Mouse (Mus musculus): ENCODE data around the gene Tubgcp3. TPM values are rescaled to one million over a fixed set of nuclear protein-coding genes. Genes with fewer than 3 reads are reported as not detected.
"Not testable (repeated sequence)": the region's sequence is repeated elsewhere in the genome, so short reads cannot be mapped to it uniquely, and the experiment has no call there.

Gene Tubgcp3
- polyA plus RNA-seq, 1 experiment from 2014 or later, result 42.9 TPM

GRCm38 (mm10) chr8:12625890-12626289 is 46.2 kb downstream of the Tubgcp3 start:
- Histone ChIP-seq H3K4me1 (ENCODE audit: control insufficient read depth, insufficient read depth, low read length) (0 out of 2 replicates have a peak, but pooled peaks cover 10% of the 10 kb centered on the region), H3K4me2 (ENCODE audit: low read depth, low read length) (no peak overlapping the region), H3K27me3 (ENCODE audit: control insufficient read depth, insufficient read depth, low read length) (no peaks in the 10 kb centered on the region), H3K4me3 (ENCODE audit: low read depth, low read length) (no peak overlapping the region), H3K9me3 (ENCODE audit: control insufficient read depth, low read length) (no peaks in the 10 kb centered on the region), H3K27ac (ENCODE audit: low read depth, low read length) (0 out of 2 replicates have a peak overlapping the region, but pooled peaks have one; percentile 10), H3K9ac (replicated peaks; ENCODE audit: low read depth, low read length) (no peak overlapping the region), H3K36me3 (ENCODE audit: control insufficient read depth, insufficient read depth, low read length) (peaks cover 8% of the 10 kb centered on the region)
- no peak; the same call in 1 of the 2 replicates for ATAC-seq (ENCODE audit: low read depth)
- WGBS, result 42% methylated on average over 5 of the region's 5 CpGs

GRCm38 (mm10) chr8:12621550-12622222 is 50.4 kb downstream of the Tubgcp3 start:
- H3K4me1 ChIP-seq (ENCODE audit: control insufficient read depth, insufficient read depth, low read length), result 0 out of 2 replicates have a peak, but pooled peaks cover 10% of the 10 kb centered on the region
- no peak overlapping the region for H3K4me3 ChIP-seq (ENCODE audit: low read depth, low read length)
- ATAC-seq (ENCODE audit: low read depth), result no peak
- H3K4me2 ChIP-seq (ENCODE audit: low read depth, low read length), result no peak overlapping the region
- H3K9ac ChIP-seq (replicated peaks; ENCODE audit: low read depth, low read length), result no peak overlapping the region
- WGBS, result 91% methylated on average over 18 of the region's 18 CpGs
- H3K27me3 ChIP-seq (ENCODE audit: control insufficient read depth, insufficient read depth, low read length), result no peaks in the 10 kb centered on the region
- H3K36me3 ChIP-seq (ENCODE audit: control insufficient read depth, insufficient read depth, low read length), result peaks cover 17% of the 10 kb centered on the region
- H3K9me3 ChIP-seq (ENCODE audit: control insufficient read depth, low read length), result no peaks in the 10 kb centered on the region
- no peak overlapping the region for H3K27ac ChIP-seq (ENCODE audit: low read depth, low read length)

GRCm38 (mm10) chr8:12617369-12617768 is 54.7 kb downstream of the Tubgcp3 start:
- not testable (repeated sequence) for H3K27me3 ChIP-seq (ENCODE audit: control insufficient read depth, insufficient read depth, low read length); H3K27ac ChIP-seq (ENCODE audit: low read depth, low read length); H3K4me2 ChIP-seq (ENCODE audit: low read depth, low read length); H3K9ac ChIP-seq (replicated peaks; ENCODE audit: low read depth, low read length); H3K4me1 ChIP-seq (ENCODE audit: control insufficient read depth, insufficient read depth, low read length); ATAC-seq (ENCODE audit: low read depth); H3K9me3 ChIP-seq (ENCODE audit: control insufficient read depth, low read length); H3K4me3 ChIP-seq (ENCODE audit: low read depth, low read length)
- peaks cover 20% of the 10 kb centered on the region for H3K36me3 ChIP-seq (ENCODE audit: control insufficient read depth, insufficient read depth, low read length)
- WGBS, result 94% methylated on average over 3 of the region's 3 CpGs

GRCm38 (mm10) chr8:12613201-12613600 is 58.8 kb downstream of the Tubgcp3 start:
- H3K9me3 ChIP-seq (ENCODE audit: control insufficient read depth, low read length), result no peaks in the 10 kb centered on the region
- H3K27me3 ChIP-seq (ENCODE audit: control insufficient read depth, insufficient read depth, low read length), result no peaks in the 10 kb centered on the region
- no peaks in the 10 kb centered on the region for H3K4me1 ChIP-seq (ENCODE audit: control insufficient read depth, insufficient read depth, low read length)
- no peak overlapping the region for H3K4me3 ChIP-seq (ENCODE audit: low read depth, low read length)
- ATAC-seq (ENCODE audit: low read depth), result no peak
- no peak overlapping the region for H3K27ac ChIP-seq (ENCODE audit: low read depth, low read length)
- H3K36me3 ChIP-seq (ENCODE audit: control insufficient read depth, insufficient read depth, low read length), result peaks cover 7% of the 10 kb centered on the region; the same call in 1 of the 2 replicates
- H3K4me2 ChIP-seq (ENCODE audit: low read depth, low read length), result no peak overlapping the region
- 69% methylated on average over 7 of the region's 7 CpGs for WGBS
- no peak overlapping the region for H3K9ac ChIP-seq (replicated peaks; ENCODE audit: low read depth, low read length)

- 64% methylated on average over 12 of the region's 12 CpGs for WGBS
- H3K9ac ChIP-seq (replicated peaks; ENCODE audit: low read depth, low read length), result no peak overlapping the region
- no peaks in the 10 kb centered on the region for H3K4me1 ChIP-seq (ENCODE audit: control insufficient read depth, insufficient read depth, low read length)
- H3K27ac ChIP-seq (ENCODE audit: low read depth, low read length), result no peak overlapping the region
- H3K9me3 ChIP-seq (ENCODE audit: control insufficient read depth, low read length), result no peaks in the 10 kb centered on the region
- no peak for ATAC-seq (ENCODE audit: low read depth)
- no peak overlapping the region for H3K4me3 ChIP-seq (ENCODE audit: low read depth, low read length)
- H3K4me2 ChIP-seq (ENCODE audit: low read depth, low read length), result no peak overlapping the region
- H3K36me3 ChIP-seq (ENCODE audit: control insufficient read depth, insufficient read depth, low read length), result no peaks in the 10 kb centered on the region; the same call in 1 of the 2 replicates
- H3K27me3 ChIP-seq (ENCODE audit: control insufficient read depth, insufficient read depth, low read length), result no peaks in the 10 kb centered on the region
Measured at GRCm38 (mm10) chr8:12609752-12610449, 62.1 kb downstream of the Tubgcp3 start.

- Histone ChIP-seq H3K27me3 (ENCODE audit: control insufficient read depth, insufficient read depth, low read length) (no peaks in the 10 kb centered on the region; the same call in 1 of the 2 replicates), H3K36me3 (ENCODE audit: control insufficient read depth, insufficient read depth, low read length) (no peaks in the 10 kb centered on the region), H3K9me3 (ENCODE audit: control insufficient read depth, low read length) (no peaks in the 10 kb centered on the region), H3K27ac (ENCODE audit: low read depth, low read length) (no peak overlapping the region), H3K4me1 (ENCODE audit: control insufficient read depth, insufficient read depth, low read length) (no peaks in the 10 kb centered on the region), H3K9ac (replicated peaks; ENCODE audit: low read depth, low read length) (no peak overlapping the region), H3K4me2 (ENCODE audit: low read depth, low read length) (no peak overlapping the region), H3K4me3 (ENCODE audit: low read depth, low read length) (no peak overlapping the region)
- ATAC-seq (ENCODE audit: low read depth), result no peak
- 84% methylated on average over 10 of the region's 10 CpGs for WGBS
Measured at GRCm38 (mm10) chr8:12608810-12609209, 63.2 kb downstream of the Tubgcp3 start.

- no peaks in the 10 kb centered on the region; the same call in 1 of the 2 replicates for H3K27me3 ChIP-seq (ENCODE audit: control insufficient read depth, insufficient read depth, low read length)
- no peak overlapping the region for H3K4me3 ChIP-seq (ENCODE audit: low read depth, low read length)
- H3K36me3 ChIP-seq (ENCODE audit: control insufficient read depth, insufficient read depth, low read length), result no peaks in the 10 kb centered on the region
- no peaks in the 10 kb centered on the region for H3K4me1 ChIP-seq (ENCODE audit: control insufficient read depth, insufficient read depth, low read length)
- H3K9ac ChIP-seq (replicated peaks; ENCODE audit: low read depth, low read length), result no peak overlapping the region
- H3K27ac ChIP-seq (ENCODE audit: low read depth, low read length), result no peak overlapping the region
- 26% methylated on average over 6 of the region's 6 CpGs for WGBS
- H3K9me3 ChIP-seq (ENCODE audit: control insufficient read depth, low read length), result no peaks in the 10 kb centered on the region
- H3K4me2 ChIP-seq (ENCODE audit: low read depth, low read length), result no peak overlapping the region
- ATAC-seq (ENCODE audit: low read depth), result peak; percentile 74
Measured at GRCm38 (mm10) chr8:12607223-12607622, 64.8 kb downstream of the Tubgcp3 start.

- Histone ChIP-seq H3K27me3 (ENCODE audit: control insufficient read depth, insufficient read depth, low read length) (no peaks in the 10 kb centered on the region), H3K36me3 (ENCODE audit: control insufficient read depth, insufficient read depth, low read length) (no peaks in the 10 kb centered on the region)
- no peak for ATAC-seq (ENCODE audit: low read depth)
Measured at GRCm38 (mm10) chr8:12583785-12584184, 88.3 kb downstream of the Tubgcp3 start.

GRCm38 (mm10) chr8:12579339-12579999 is 92.6 kb downstream of the Tubgcp3 start:
- not testable (repeated sequence) for H3K27me3 ChIP-seq (ENCODE audit: control insufficient read depth, insufficient read depth, low read length); H3K36me3 ChIP-seq (ENCODE audit: control insufficient read depth, insufficient read depth, low read length); ATAC-seq (ENCODE audit: low read depth); H3K4me3 ChIP-seq (ENCODE audit: low read depth, low read length); H3K27ac ChIP-seq (ENCODE audit: low read depth, low read length); H3K9me3 ChIP-seq (ENCODE audit: control insufficient read depth, low read length); H3K4me2 ChIP-seq (ENCODE audit: low read depth, low read length); H3K4me1 ChIP-seq (ENCODE audit: control insufficient read depth, insufficient read depth, low read length); H3K9ac ChIP-seq (replicated peaks; ENCODE audit: low read depth, low read length)
- 53% methylated on average over 19 of the region's 19 CpGs for WGBS

More at GRCm38 (mm10) chr8:12583785-12584184, 88.3 kb downstream of the Tubgcp3 start:
- Histone ChIP-seq H3K9ac (replicated peaks; ENCODE audit: low read depth, low read length) (no peak overlapping the region), H3K27ac (ENCODE audit: low read depth, low read length) (no peak overlapping the region), H3K4me3 (ENCODE audit: low read depth, low read length) (no peak overlapping the region), H3K4me2 (ENCODE audit: low read depth, low read length) (no peak overlapping the region), H3K9me3 (ENCODE audit: control insufficient read depth, low read length) (no peaks in the 10 kb centered on the region), H3K4me1 (ENCODE audit: control insufficient read depth, insufficient read depth, low read length) (no peaks in the 10 kb centered on the region)
- WGBS, result 93% methylated on average over 5 of the region's 5 CpGs
